Mouse (Mus musculus): Measurements from ENCODE around the gene Errfi1.

DNA sequence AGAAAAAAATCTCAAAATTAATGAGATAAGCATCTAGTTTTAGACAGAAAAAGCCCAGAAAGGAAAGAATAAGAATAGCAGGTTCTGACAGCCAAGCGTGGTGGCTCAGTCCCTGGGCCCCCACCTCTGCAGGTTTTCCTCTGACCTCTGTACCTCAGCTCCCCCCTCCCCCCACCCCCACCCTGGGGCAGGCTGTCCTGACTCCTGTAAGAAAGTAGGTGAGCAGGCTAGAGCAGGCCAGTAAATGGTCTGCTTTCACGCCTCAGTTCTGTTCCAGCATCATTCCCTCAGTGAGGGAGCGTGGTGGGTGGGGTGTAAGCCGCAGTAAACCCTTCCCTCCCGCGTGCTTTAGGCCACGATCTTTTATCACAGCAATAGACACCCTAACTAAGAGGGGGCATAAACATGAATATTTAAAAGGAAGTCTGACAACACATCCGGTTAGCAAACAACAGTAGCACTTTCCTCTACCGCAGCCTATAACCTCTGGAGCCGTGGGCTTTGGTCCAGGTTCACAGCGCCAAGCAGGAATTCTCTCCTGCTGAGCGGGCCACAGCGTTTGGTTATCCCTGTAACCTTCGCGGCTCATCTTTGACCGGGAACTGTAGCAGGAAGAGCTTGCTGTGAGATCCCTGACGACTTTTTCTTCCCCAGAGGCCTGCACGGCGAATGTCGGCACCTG lies 35.7 kb downstream of the Errfi1 start:
- TF ChIP-seq POLR2A (IDR thresholded peaks at IDR 0.05; ENCODE audit: borderline replicate concordance, extremely low read depth, low read depth, low read length) (no peak), CTCF (IDR thresholded peaks at IDR 0.05; ENCODE audit: insufficient read depth, low read length) (no peak)
